Mouse (Mus musculus) CH12.LX (cell line): ENCODE data around the gene Plin3.

Source experiments
- KAT2A ChIP-seq: IDR thresholded peaks from 2 replicates; pipeline ENCODE4 v1.6.1; 2012; ENCODE audit warnings: low read length, improper control_type of control experiment, inconsistent platforms; ENCODE audit not compliant: insufficient replicate concordance
- MAX ChIP-seq: IDR thresholded peaks from 2 replicates; pipeline ENCODE4 v1.6.1; 2011; ENCODE audit warnings: low read length, improper control_type of control experiment
- MXI1 ChIP-seq: IDR thresholded peaks from 2 replicates; pipeline ENCODE4 v1.6.1; 2011; ENCODE audit warnings: mild to moderate bottlenecking, low read depth, low read length, improper control_type of control experiment
- POLR2A ChIP-seq: IDR thresholded peaks from 2 replicates; pipeline ENCODE4 v1.6.1; 2011; ENCODE audit warnings: low read depth, mild to moderate bottlenecking, improper control_type of control experiment, low read length

GRCm38 (mm10) chr17:56337190-56337589, 44.5 kb upstream of the Plin3 start:
- no peak for TF ChIP-seq KAT2A
- TF ChIP-seq MXI1: no peak
- no peak for TF ChIP-seq POLR2A
- no peak for TF ChIP-seq MAX
